In genomic region chr9:75581694-75582350, GRCm38 (mm10) we compare ENCODE assay signal across 8 mouse cellular contexts. TPM values are rescaled to one million over a fixed set of nuclear protein-coding genes. Genes with fewer than 3 reads are reported as not detected.
DNase-seq lines count a peak whose midpoint lies in the region; ATAC-seq and TF ChIP-seq lines count a peak whose summit lies in the region.

No protein-coding gene starts in this region.

- no peaks in the 10 kb centered on the region for H3K4me1 ChIP-seq in heart, embryonic 12.5 days (replicated peaks)
- H3K4me1 ChIP-seq in stomach, postnatal 0 days (replicated peaks; ENCODE audit: control insufficient read depth, insufficient read depth) = no peaks in the 10 kb centered on the region

- H3K36me3 ChIP-seq in heart, embryonic 12.5 days = no peaks in the 10 kb centered on the region
- no peaks in the 10 kb centered on the region for H3K36me3 ChIP-seq in stomach, postnatal 0 days (ENCODE audit: control insufficient read depth, insufficient read depth, low read length)

- no peak overlapping the region for H3K4me2 ChIP-seq in heart, embryonic 12.5 days
- H3K4me2 ChIP-seq in stomach, postnatal 0 days (replicated peaks; ENCODE audit: low read depth) = 0 out of 2 replicates have a peak overlapping the region, but pooled peaks have one; percentile 5

- no peaks in the 10 kb centered on the region for H3K27me3 ChIP-seq in heart, embryonic 12.5 days (replicated peaks)
- no peaks in the 10 kb centered on the region for H3K27me3 ChIP-seq in stomach, postnatal 0 days (ENCODE audit: control insufficient read depth, insufficient read depth, low read length)

- TF ChIP-seq CTCF in stomach, postnatal 0 days (IDR thresholded peaks at IDR 0.05; ENCODE audit: low read depth) = peak; percentile 82

- WGBS in heart, embryonic 12.5 days = 45% methylated on average over 7 of the region's 7 CpGs
- WGBS in stomach, postnatal 0 days = 39% methylated on average over 7 of the region's 7 CpGs

- peak; percentile 48 for DNase-seq in heart, adult 8-10 months (ENCODE audit: low spot score)
- DNase-seq in ES-CJ7 (ENCODE audit: low read depth, low spot score) = peak; percentile 47
- DNase-seq in embryo, embryonic 10 days (ENCODE audit: low spot score) = peak; percentile 64
- peak; percentile 56 for DNase-seq in kidney, postnatal 14 days
- no peak for DNase-seq in stomach, postnatal 0 days (ENCODE audit: low spot score)
- DNase-seq in cerebellum, adult 11-12 months = no peak
- no peak for DNase-seq in thymus, postnatal 36 days

- H3K9ac ChIP-seq in heart, embryonic 12.5 days = no peak overlapping the region
- H3K9ac ChIP-seq in stomach, postnatal 0 days (ENCODE audit: low read length) = no peak overlapping the region

- H3K9me3 ChIP-seq in heart, embryonic 12.5 days (replicated peaks) = no peaks in the 10 kb centered on the region
- no peaks in the 10 kb centered on the region for H3K9me3 ChIP-seq in stomach, postnatal 0 days (ENCODE audit: control insufficient read depth, low read length)

- no peak overlapping the region for H3K27ac ChIP-seq in heart, embryonic 12.5 days (ENCODE audit: poor library complexity, severe bottlenecking)
- H3K27ac ChIP-seq in stomach, postnatal 0 days (replicated peaks) = no peak overlapping the region

- TF ChIP-seq EP300 in stomach, postnatal 0 days (optimal IDR thresholded peaks at IDR 0.05) = no peak

- no peak overlapping the region for H3K4me3 ChIP-seq in heart, embryonic 12.5 days
- no peak overlapping the region for H3K4me3 ChIP-seq in stomach, postnatal 0 days (ENCODE audit: low read depth, low read length)

- no peak for ATAC-seq in heart, embryonic 12.5 days (ENCODE audit: insufficient number of reproducible peaks, low FRiP score)
- ATAC-seq in stomach, postnatal 0 days (ENCODE audit: low FRiP score, low TSS enrichment) = no peak

RNA-seq across cellular contexts. Expression of gene Tmod3, which starts 22.4 kb away (rescaled TPM):
- 10 to 100 TPM; 48.4 to 59.3 (median 58.7) TPM for total RNA-seq in heart, adult 8-10 months (2022)
- 74.6 and 81.0 TPM in 2 replicates for polyA plus RNA-seq in heart, embryonic 12.5 days (2016; fragmentation: Nextera tagmentation; extraction: Ambion mirVana)
- 109 and 111 TPM in 2 replicates for polyA plus RNA-seq in stomach, postnatal 0 days (2015; fragmentation: Nextera tagmentation; extraction: Ambion mirVana)

RNA-seq across cellular contexts. Expression of gene Tmod2, which starts 29.3 kb away (rescaled TPM):
- total RNA-seq in heart, adult 8-10 months (2022) = 1 to 10 TPM; 4.2 to 5.2 (median 4.4) TPM
- polyA plus RNA-seq in heart, embryonic 12.5 days (2016; fragmentation: Nextera tagmentation; extraction: Ambion mirVana) = 4.9 and 5.0 TPM in 2 replicates
- polyA plus RNA-seq in stomach, postnatal 0 days (2015; fragmentation: Nextera tagmentation; extraction: Ambion mirVana) = 11.3 and 11.9 TPM in 2 replicates

RNA-seq across cellular contexts. Expression of gene Lysmd2, which starts 43.7 kb away (rescaled TPM):
- total RNA-seq in heart, adult 8-10 months (2022) = 10 to 100 TPM in 2 of 4 experiments, 1 to 10 TPM in 2; 7.6 to 11.7 (median 9.2) TPM
- 17.8 and 18.8 TPM in 2 replicates for polyA plus RNA-seq in heart, embryonic 12.5 days (2016; fragmentation: Nextera tagmentation; extraction: Ambion mirVana)
- 30.3 and 32.2 TPM in 2 replicates for polyA plus RNA-seq in stomach, postnatal 0 days (2015; fragmentation: Nextera tagmentation; extraction: Ambion mirVana)

Comparison
In these comparisons a context has a peak if more than half of its experiments do, and no peak if none do; other contexts are left out.
1. DNase-seq: peak in heart, adult 8-10 months (single experiment), ES-CJ7 (single experiment), embryo, embryonic 10 days (single experiment) and kidney, postnatal 14 days (single experiment); none in stomach, postnatal 0 days (single experiment), cerebellum, adult 11-12 months (single experiment) and thymus, postnatal 36 days (0 of 2).